Mouse (Mus musculus) ovary, adult 18-20 months (tissue): ENCODE results near the gene Yif1a.

ENCODE experiments used
- DNase-seq: peaks from one replicate; pipeline ENCODE4 v3.0.0; 2022; ENCODE audit warnings: low spot score, mixed read lengths

Yif1a gene

DNA sequence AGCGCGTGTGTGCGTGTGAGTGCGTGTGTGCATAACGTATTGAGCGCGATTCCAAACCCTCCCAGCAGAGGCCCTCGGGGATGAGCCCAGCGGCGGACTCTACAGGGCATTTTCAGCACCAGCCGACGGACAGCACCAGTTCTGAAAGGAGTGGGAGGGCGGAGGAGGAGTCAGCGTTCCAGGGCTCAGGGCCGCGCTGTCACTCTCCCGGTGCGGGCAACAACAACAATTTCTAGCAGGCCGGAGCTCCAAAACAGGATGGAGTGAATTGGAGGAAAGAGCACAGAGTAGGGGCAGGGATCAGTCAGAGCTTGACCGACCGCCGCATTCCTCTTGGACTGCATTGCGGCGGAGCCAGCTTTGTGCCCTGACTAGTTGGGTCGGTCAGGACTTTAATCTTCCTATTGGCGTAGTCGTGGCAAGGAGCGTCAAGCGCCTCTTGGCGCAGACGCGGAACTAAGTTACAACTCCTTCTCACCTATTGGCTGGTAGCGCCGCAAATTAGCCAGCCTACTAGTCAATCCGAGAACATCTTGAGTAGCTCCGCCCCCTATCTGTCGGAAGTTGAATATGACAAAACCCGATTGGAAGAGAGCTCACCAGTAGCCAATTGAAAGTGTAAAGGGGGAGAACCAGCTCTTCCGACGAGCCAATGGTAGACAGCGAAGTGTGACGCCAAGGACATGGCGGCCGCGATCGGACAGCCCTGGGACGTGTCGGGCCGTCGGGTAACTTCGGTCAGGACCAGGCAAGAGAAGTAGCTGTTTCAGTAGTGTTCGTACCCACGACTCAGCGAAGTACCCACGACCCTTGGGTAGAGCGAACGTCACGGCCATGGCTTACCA, at the start of gene Yif1a:
Gene Yif1a, plus strand, starts transcription at position 655 of the 845 bp plus-strand sequence.
- DNase-seq = peak; percentile 96

DNA sequence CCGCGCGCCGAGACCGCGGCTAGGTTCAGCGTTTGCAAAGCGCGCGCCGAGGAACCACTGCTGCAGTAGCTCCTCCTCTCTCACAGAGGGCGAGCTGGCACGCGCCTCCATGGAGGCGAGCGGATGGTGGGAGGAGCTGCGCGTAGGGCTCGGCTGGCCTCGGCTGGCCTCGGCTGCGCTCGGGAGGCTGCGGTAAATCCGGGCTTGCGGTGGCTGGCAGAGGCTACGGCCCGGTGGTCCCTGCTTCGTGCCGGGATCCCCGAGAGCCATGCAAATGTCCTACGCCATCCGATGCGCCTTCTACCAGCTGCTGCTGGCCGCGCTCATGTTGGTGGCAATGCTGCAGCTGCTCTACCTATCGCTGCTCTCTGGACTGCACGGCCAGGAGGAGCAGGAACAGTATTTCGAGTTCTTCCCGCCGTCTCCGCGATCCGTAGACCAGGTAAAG, 49.6 kb upstream of the Yif1a start, which contains the start of the genes B4gat1 and AC124502.3:
Gene B4gat1, plus strand, starts transcription at position 118 of the 448 bp plus-strand sequence.
Gene AC124502.3, plus strand, starts transcription at position 183 of the 448 bp plus-strand sequence.
- DNase-seq = peak; percentile 84

GRCm38 (mm10) chr19:5039301-5040114, 48.8 kb upstream of the Yif1a start:
- no peak for DNase-seq

GRCm38 (mm10) chr19:5040862-5041523, 47.3 kb upstream of the Yif1a start, which contains the start of gene Brms1:
Brms1 (plus strand) TSS chr19:5041354.
- DNase-seq = peak; percentile 87

GRCm38 (mm10) chr19:5041588-5041987, 46.8 kb upstream of the Yif1a start:
- DNase-seq = no peak

GRCm38 (mm10) chr19:5045531-5045930, 42.8 kb upstream of the Yif1a start:
- no peak for DNase-seq

DNA sequence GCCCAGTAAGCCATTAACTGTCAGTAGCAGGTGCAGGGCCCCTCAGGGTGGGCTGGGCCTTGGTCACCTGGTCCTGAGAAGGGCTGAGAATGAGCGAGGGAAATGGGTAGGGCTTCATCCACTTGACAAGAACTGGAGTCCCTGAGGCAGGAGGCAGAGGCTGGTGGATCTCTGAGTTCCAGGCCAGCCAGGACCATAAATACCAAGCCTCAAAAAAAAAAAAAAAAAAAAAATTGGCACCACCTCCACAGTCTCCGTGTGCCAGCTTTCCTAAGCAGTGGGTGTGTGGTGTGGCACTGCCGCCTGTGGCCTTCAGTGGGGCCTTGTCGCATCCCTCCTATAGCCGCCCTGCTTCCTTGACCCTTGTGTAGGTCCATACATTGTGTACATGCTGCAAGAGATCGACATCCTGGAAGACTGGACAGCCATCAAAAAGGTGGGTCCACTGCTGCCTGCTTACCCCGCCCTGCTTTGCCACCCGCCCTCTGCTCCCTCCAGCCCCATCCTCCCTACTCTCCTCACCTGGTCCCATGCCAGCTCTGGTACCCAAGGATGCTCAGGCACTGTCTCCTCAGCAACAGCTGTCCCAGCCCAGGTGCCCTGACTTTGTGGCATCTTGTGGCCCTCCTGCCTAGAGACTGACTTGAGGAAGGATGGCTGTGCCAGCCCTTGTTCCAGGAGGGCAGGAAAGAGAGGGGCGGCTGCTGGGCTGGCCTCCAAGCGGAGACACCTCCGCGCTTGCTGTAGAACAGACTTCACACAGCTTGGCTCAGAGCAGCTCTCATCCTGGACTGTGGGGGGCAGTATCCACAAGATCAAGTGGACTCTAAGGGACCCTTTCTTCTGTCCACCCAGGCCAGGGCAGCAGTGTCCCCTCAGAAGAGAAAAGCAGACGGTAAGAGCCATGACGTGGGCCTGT, 39.9 kb upstream of the Yif1a start:
- no peak for DNase-seq

GRCm38 (mm10) chr19:5049325-5049724, 39.0 kb upstream of the Yif1a start:
- no peak for DNase-seq

- DNase-seq = peak; percentile 23
Measured at GRCm38 (mm10) chr19:5050047-5050905, 38.1 kb upstream of the Yif1a start, which contains the start of gene Rin1. Rin1 (plus strand) TSS chr19:5050481.

DNA sequence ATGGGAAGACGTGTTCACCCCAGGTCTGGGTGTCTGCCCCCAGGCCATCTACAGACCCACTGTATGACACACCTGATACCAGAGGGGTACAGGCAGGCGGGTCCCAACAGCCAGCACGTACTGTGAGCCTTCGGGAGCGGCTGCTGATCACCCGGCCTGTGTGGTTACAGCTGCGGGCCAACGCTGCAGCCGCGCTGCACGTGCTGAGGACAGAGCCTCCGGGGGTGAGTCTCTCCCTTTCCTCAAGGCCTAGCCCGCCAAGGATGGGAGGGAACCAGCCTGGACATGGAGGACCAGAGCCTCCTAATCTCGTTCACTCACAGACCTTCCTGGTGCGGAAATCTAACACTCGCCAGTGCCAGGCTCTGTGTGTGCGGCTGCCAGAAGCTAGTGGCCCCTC, 37.3 kb upstream of the Yif1a start:
- peak; percentile 30 for DNase-seq

- no peak for DNase-seq
Measured at GRCm38 (mm10) chr19:5051515-5051914, 36.8 kb upstream of the Yif1a start.

DNA sequence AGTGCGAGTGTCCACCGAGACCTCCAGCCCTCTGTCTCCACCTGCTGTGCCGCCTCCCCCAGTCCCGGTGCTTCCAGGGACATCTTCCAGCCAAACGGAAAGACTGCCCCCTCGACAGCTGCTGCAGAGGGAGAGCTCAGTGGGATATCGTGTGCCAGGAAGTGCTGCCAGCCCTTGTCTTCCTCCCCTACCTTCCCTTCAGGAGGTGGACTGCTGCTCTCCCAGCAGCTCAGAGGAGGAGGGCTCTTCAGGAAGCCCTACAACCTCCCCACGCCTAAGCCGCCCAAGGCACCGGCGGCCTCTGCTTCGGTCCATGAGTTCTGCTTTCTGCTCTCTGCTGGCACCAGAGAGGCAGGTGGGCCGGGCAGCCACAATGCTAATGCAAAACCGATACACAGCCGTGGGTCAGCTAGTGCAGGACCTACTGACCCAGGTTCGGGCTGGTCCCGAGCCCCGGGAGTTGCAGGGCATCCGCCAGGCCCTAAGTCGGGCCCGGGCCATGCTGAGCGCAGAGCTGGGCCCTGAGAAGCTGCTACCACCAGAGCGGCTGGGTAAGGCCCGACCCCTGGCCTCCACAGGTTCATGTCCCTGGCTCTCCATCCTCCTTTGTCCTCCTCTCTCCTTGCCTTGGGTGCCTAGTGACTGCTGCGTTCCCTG, 36.0 kb upstream of the Yif1a start:
- peak; percentile 10 for DNase-seq

DNA sequence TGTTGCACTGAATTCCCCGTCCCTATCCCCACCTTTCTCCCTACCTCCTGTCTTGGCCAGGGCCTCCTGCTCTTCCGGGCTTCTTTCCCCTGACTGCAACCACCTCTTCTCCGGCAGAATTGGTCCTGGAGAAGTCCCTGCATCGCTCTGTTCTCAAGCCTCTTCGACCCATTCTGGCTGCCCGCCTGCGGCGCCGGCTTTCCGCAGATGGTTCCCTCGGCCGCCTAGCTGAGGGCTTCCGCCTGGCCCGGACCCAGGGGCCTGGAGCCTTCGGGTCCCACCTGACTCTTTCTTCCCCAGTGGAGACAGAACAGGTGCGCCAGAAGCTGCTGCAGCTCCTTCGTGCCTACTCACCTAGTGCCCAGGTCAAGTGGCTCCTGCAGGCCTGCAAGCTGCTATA, 35.5 kb upstream of the Yif1a start:
- DNase-seq = no peak

GRCm38 (mm10) chr19:5053909-5054308, 34.4 kb upstream of the Yif1a start:
- DNase-seq = peak; percentile 7

- DNase-seq = peak; percentile 5
Measured at GRCm38 (mm10) chr19:5056251-5056650, 32.1 kb upstream of the Yif1a start.

DNA sequence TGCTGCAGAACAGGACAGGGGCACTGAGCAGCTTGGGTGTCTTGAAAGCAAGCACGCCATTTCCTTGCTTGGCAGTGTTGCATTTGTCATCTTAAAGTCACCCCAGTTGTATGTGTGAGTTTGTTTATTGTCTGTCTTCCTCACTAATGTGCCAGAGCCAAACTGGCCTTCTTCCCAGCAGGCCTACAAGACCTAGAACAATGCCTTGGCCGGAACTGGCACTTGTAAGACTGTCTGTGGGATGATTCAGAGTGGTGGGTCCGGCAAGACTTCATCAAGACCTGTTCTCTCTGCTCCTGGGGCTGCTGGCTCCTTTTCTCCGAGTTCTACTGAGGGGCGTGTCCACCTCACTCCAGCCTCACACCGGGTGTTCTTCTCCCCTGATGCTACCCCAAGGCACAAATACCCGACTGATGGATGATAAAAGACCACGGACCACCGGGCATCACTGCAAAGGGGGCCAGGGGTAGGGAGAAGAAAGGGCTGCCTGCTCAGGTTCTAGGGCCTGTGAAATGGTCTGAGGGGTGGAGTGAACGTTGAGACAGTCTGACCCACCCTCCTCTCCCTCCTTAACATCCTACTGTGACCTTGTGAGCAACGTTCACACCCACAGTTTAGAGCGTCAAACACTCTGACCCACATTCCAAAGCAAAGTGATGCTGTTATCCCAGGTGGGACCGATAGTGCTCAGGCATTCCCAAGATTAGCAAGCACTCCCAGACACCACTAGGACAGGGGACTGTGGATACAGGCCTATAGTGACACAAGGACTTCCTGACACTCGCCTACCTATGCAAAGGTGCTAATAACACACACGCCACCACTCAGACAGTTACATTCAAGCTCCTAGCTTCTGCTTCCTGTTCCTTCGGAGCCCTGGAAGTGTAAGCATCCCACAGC, 30.2 kb upstream of the Yif1a start:
- DNase-seq = no peak

DNA sequence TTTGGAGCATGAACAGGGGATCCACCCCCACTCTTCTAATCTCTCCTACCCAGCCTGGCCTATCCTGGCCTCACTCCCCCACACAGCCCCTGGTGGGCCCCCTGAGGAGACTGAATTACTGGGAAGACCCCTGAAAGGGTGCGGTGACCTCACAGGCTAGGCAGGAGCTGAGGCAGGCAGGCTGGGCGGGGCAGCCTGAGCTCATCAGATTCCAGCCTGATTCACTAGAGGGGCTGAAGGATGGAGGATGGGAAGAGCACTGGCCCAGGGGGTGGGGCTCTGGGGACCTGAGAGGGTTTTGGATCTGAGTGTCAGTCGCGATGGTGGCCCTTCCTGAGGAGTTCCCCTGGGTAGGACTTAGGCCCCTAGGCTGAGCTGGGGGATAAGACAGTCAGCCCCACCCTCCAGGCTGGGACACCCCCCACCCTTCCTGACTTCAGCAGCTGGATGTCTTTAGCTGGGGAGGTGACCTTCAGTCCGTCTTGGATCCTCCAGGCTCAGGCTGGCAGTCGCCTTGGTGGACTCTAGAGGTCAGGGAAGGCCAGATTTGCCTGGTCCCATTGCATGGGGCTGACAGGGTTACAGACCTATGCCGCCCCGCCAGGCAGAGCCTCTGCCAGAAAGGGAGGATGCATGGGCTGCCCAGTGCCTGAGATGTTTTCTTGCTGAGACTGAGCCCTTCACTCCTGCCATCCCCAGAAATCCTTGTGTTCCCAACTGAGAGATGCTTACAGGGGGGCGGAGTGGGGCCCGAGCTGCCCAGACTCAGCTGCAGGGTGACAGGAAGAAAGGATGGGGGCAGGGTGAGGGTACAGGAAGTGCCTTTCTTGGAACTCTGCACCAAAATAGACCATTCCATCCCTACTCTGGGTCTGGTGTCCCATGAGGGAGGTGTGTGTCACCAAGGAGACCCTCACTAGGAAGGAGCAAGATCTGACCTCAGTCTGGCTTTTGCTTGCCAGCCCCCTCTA, 29.3 kb upstream of the Yif1a start:
- peak; percentile 5 for DNase-seq
